Mouse (Mus musculus): Measurements from ENCODE around the gene Foxn3. TPM values are rescaled to one million over a fixed set of nuclear protein-coding genes. Genes with fewer than 3 reads are reported as not detected.

The Foxn3 gene
- polyA plus RNA-seq, 1 experiment from 2014 or later, result 87.3 TPM

DNA sequence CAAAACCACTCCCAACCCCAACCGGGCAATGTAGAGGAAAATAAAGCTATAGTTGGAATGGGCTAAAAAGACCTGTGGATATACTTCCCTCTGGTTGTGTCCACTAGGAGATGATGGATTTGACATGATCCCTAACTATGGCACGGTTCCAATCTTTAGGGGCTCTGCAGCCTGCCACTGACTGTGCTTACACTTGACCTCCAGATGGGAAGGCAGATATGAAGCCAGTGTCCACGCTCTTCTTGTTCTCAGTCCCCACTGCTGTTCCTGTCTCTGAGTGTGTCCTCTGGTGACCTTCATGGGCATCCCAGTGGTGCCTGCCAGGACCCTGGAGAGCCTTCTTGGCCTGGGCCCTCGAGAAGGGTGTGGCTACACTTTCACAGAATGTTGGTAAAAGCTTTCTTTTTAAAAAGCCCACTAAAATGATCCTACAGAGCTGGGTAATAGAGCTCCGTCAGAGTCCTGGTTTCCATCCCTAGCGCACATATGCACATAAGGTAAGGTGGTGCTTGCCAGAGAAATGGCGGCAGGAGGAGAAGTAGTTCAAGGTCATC is 346.2 kb downstream of the Foxn3 start:
- Histone ChIP-seq H3K4me1 (replicated peaks; ENCODE audit: control insufficient read depth, insufficient read depth, low read length) (peaks cover 42% of the 10 kb centered on the region), H3K27me3 (ENCODE audit: control insufficient read depth, insufficient read depth, low read length) (no peaks in the 10 kb centered on the region), H3K4me2 (ENCODE audit: low read depth, low read length, severe bottlenecking) (no peak overlapping the region; the same call in 1 of the 2 replicates), H3K9ac (ENCODE audit: low read length) (no peak overlapping the region), H3K27ac (ENCODE audit: low read depth, low read length) (no peak overlapping the region), H3K9me3 (ENCODE audit: control insufficient read depth, low read length) (no peaks in the 10 kb centered on the region), H3K36me3 (ENCODE audit: control insufficient read depth, insufficient read depth, low read length) (no peaks in the 10 kb centered on the region), H3K4me3 (ENCODE audit: low read depth, low read length) (no peak overlapping the region)
- DNase-seq (ENCODE audit: low spot score) (no peak), ATAC-seq (replicated peaks; ENCODE audit: low FRiP score) (no peak)
- WGBS, result 91% methylated on average over 7 of the region's 7 CpGs

DNA sequence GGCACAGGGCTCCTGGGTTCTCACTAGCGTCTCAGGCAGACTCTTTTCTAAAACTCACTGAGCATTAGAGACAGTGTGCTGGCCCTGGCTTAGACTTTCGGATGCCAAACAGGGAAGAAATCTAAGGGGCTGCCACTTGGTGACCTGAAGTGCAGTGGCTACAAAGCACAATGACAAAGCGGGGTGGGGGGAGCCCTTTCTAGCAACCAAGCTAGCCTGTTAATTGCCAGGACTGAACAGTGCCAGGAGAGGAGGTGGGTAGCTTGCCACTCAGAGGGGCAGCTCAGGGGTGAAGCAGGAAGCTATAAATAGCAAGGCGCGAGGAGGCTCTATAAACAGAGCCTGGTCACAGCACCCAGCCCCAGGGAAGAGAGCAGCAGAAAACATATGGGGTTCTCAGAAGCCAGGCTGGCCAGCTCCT is 347.0 kb downstream of the Foxn3 start:
- H3K9ac ChIP-seq (ENCODE audit: low read length), result peak overlapping the region; percentile 9; the same call in 1 of the 2 replicates
- peak overlapping the region; percentile 28; the same call in 1 of the 2 replicates for H3K27ac ChIP-seq (ENCODE audit: low read depth, low read length)
- H3K36me3 ChIP-seq (ENCODE audit: control insufficient read depth, insufficient read depth, low read length), result no peaks in the 10 kb centered on the region
- WGBS, result 50% methylated on average over 5 of the region's 5 CpGs
- DNase-seq (ENCODE audit: low spot score) (no peak), ATAC-seq (replicated peaks; ENCODE audit: low FRiP score) (no peak)
- H3K4me2 ChIP-seq (ENCODE audit: low read depth, low read length, severe bottlenecking), result no peak overlapping the region
- peaks cover 34% of the 10 kb centered on the region for H3K4me1 ChIP-seq (replicated peaks; ENCODE audit: control insufficient read depth, insufficient read depth, low read length)
- H3K4me3 ChIP-seq (ENCODE audit: low read depth, low read length), result no peak overlapping the region
- H3K27me3 ChIP-seq (ENCODE audit: control insufficient read depth, insufficient read depth, low read length), result no peaks in the 10 kb centered on the region
- no peaks in the 10 kb centered on the region for H3K9me3 ChIP-seq (ENCODE audit: control insufficient read depth, low read length)

DNA sequence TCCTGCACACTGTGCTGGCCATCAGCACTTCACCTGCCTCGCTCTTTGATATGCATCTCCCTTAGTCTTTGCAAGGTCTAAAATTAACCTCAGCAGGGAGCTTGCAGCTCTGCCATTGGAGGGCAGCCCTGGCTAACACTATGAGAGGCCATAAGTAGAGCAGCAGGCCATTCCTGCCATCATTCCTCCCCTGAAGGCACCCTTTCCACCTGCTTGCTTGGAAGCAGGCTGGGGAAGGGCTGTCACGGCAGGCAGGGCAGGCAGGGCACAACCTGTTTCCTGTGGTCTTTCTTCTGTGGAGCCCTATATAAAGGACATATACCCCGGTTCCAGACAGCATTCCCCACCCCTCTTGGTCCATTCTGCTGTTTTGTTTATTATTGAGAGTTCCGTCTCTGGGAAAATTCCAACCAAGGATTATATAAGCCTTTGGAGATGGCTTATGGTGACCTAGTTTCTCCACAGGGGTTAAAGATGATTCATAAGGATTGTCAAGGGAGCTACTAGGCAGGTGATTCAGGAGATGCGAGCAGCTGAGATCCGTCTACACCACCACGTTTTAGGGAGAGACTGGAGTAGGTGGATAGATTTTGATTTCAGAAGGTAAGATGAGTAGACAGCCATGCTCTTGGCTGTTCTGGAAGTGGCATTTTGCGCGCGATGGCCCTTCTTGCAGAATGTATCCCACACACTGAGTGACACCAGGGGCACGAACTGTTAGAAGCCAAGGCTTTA is 347.7 kb downstream of the Foxn3 start:
- peak overlapping the region; percentile 28; the same call in 1 of the 2 replicates for H3K27ac ChIP-seq (ENCODE audit: low read depth, low read length)
- 66% methylated on average over 11 of the region's 11 CpGs for WGBS
- H3K27me3 ChIP-seq (ENCODE audit: control insufficient read depth, insufficient read depth, low read length), result no peaks in the 10 kb centered on the region
- H3K4me3 ChIP-seq (ENCODE audit: low read depth, low read length), result no peak overlapping the region
- peaks cover 29% of the 10 kb centered on the region for H3K4me1 ChIP-seq (replicated peaks; ENCODE audit: control insufficient read depth, insufficient read depth, low read length)
- H3K4me2 ChIP-seq (ENCODE audit: low read depth, low read length, severe bottlenecking), result no peak overlapping the region
- ATAC-seq (replicated peaks; ENCODE audit: low FRiP score), result no peak
- H3K9ac ChIP-seq (ENCODE audit: low read length), result peak overlapping the region; percentile 9; the same call in 1 of the 2 replicates
- H3K36me3 ChIP-seq (ENCODE audit: control insufficient read depth, insufficient read depth, low read length), result no peaks in the 10 kb centered on the region
- no peaks in the 10 kb centered on the region for H3K9me3 ChIP-seq (ENCODE audit: control insufficient read depth, low read length)
- DNase-seq (ENCODE audit: low spot score), result no peak

DNA sequence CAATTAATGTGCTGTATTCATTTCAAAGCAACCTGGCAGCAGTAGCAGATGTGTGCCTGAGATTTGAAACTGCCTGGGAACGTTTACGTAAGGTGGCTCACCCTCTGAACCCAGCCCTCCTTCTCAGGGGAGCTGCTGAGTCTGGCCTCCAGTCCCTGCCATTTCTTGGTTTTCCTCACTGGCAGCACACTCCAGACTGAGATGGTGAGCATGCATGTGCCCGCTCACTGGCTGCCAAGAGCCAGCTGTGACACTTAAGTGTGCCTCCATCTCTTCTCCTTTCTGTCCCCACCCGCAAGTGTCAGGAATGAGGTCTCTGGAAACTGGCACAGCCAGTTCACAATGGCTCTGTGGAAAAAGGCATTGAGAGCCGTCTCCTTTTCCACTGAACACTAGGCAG is 349.3 kb downstream of the Foxn3 start:
- Histone ChIP-seq H3K9me3 (ENCODE audit: control insufficient read depth, low read length) (no peaks in the 10 kb centered on the region), H3K4me1 (replicated peaks; ENCODE audit: control insufficient read depth, insufficient read depth, low read length) (peaks cover 19% of the 10 kb centered on the region; the same call in 1 of the 2 replicates), H3K9ac (ENCODE audit: low read length) (no peak overlapping the region), H3K4me2 (ENCODE audit: low read depth, low read length, severe bottlenecking) (no peak overlapping the region), H3K27me3 (ENCODE audit: control insufficient read depth, insufficient read depth, low read length) (no peaks in the 10 kb centered on the region), H3K4me3 (ENCODE audit: low read depth, low read length) (no peak overlapping the region), H3K27ac (ENCODE audit: low read depth, low read length) (no peak overlapping the region), H3K36me3 (ENCODE audit: control insufficient read depth, insufficient read depth, low read length) (no peaks in the 10 kb centered on the region)
- WGBS, result 74% methylated on average over 5 of the region's 5 CpGs
- DNase-seq (ENCODE audit: low spot score) (no peak), ATAC-seq (replicated peaks; ENCODE audit: low FRiP score) (no peak)

DNA sequence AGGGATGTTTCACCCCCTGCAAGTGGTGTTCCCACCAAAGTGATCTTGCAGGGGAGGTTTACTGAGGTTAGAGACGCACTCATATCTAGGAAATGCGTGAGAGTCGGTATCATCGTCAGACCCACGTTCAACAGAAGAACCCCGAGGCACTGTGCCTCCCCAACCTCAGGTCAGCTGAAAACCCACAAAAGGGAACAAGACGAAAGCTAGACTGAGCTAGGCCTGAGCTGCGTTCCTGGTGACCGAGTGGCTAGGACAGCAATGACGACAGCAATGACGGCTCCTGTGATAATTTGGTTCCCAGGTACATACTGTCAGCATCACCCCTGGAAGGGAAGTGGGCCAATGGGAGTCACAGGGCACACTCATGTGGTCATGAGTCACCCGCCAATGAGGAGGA is 350.2 kb downstream of the Foxn3 start:
- H3K27me3 ChIP-seq (ENCODE audit: control insufficient read depth, insufficient read depth, low read length), result no peaks in the 10 kb centered on the region
- no peak overlapping the region for H3K4me3 ChIP-seq (ENCODE audit: low read depth, low read length)
- H3K27ac ChIP-seq (ENCODE audit: low read depth, low read length), result no peak overlapping the region
- no peaks in the 10 kb centered on the region for H3K9me3 ChIP-seq (ENCODE audit: control insufficient read depth, low read length)
- ATAC-seq (replicated peaks; ENCODE audit: low FRiP score) (no peak), DNase-seq (ENCODE audit: low spot score) (no peak)
- H3K36me3 ChIP-seq (ENCODE audit: control insufficient read depth, insufficient read depth, low read length), result no peaks in the 10 kb centered on the region
- no peak overlapping the region for H3K9ac ChIP-seq (ENCODE audit: low read length)
- peaks cover 16% of the 10 kb centered on the region; the same call in 1 of the 2 replicates for H3K4me1 ChIP-seq (replicated peaks; ENCODE audit: control insufficient read depth, insufficient read depth, low read length)
- WGBS, result 93% methylated on average over 12 of the region's 12 CpGs
- no peak overlapping the region for H3K4me2 ChIP-seq (ENCODE audit: low read depth, low read length, severe bottlenecking)

DNA sequence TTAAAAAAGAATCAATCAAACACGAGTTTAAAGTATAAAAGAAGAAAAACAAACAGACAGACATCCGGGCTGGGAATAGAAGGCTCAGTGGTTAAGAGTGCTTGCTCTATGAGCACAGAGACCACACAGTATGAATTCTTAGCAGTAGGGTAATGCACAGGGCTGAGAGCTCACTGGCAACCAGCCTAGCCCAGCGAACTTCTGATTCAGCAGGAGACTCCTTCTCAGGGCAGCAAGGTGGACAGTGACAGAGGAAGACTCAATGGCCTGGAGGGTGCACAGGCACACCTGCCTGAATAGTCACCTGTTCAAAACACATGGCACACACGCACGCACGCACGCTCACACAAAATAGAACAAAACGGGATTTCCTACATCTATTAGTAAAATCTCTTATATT is 353.6 kb downstream of the Foxn3 start:
- Histone ChIP-seq H3K9me3 (ENCODE audit: control insufficient read depth, low read length) (no peaks in the 10 kb centered on the region), H3K27ac (ENCODE audit: low read depth, low read length) (no peak overlapping the region), H3K9ac (ENCODE audit: low read length) (no peak overlapping the region), H3K4me2 (ENCODE audit: low read depth, low read length, severe bottlenecking) (no peak overlapping the region), H3K36me3 (ENCODE audit: control insufficient read depth, insufficient read depth, low read length) (no peaks in the 10 kb centered on the region), H3K4me3 (ENCODE audit: low read depth, low read length) (no peak overlapping the region), H3K4me1 (replicated peaks; ENCODE audit: control insufficient read depth, insufficient read depth, low read length) (no peaks in the 10 kb centered on the region), H3K27me3 (ENCODE audit: control insufficient read depth, insufficient read depth, low read length) (no peaks in the 10 kb centered on the region)
- WGBS, result 89% methylated on average over 8 of the region's 8 CpGs
- ATAC-seq (replicated peaks; ENCODE audit: low FRiP score) (no peak), DNase-seq (ENCODE audit: low spot score) (no peak)

DNA sequence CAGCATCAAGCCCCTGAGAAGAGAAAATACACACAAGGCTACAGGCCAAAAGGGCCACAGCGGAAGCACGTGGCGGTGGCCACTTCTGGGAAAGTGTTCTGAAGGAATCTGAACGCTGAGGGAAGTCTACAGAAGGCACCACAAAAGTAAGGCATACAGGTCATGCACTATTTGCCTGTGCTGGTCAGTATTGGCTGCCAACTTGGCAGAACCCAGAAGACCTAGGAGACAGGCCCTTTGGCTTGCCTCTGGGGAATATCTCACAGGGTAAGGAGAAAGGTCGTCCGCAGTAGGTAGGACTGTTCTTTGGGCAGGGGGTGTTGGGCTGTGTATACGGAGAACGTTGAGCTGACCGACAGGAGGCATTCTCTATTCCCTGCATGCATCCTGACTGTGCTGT is 355.1 kb downstream of the Foxn3 start:
- DNase-seq (ENCODE audit: low spot score) (no peak), ATAC-seq (replicated peaks; ENCODE audit: low FRiP score) (no peak)
- no peaks in the 10 kb centered on the region for H3K36me3 ChIP-seq (ENCODE audit: control insufficient read depth, insufficient read depth, low read length)
- H3K4me2 ChIP-seq (ENCODE audit: low read depth, low read length, severe bottlenecking), result no peak overlapping the region
- H3K9me3 ChIP-seq (ENCODE audit: control insufficient read depth, low read length), result no peaks in the 10 kb centered on the region
- no peak overlapping the region for H3K27ac ChIP-seq (ENCODE audit: low read depth, low read length)
- H3K4me3 ChIP-seq (ENCODE audit: low read depth, low read length), result no peak overlapping the region
- 90% methylated on average over 9 of the region's 9 CpGs for WGBS
- no peaks in the 10 kb centered on the region for H3K27me3 ChIP-seq (ENCODE audit: control insufficient read depth, insufficient read depth, low read length)
- no peak overlapping the region for H3K9ac ChIP-seq (ENCODE audit: low read length)
- H3K4me1 ChIP-seq (replicated peaks; ENCODE audit: control insufficient read depth, insufficient read depth, low read length), result no peaks in the 10 kb centered on the region

DNA sequence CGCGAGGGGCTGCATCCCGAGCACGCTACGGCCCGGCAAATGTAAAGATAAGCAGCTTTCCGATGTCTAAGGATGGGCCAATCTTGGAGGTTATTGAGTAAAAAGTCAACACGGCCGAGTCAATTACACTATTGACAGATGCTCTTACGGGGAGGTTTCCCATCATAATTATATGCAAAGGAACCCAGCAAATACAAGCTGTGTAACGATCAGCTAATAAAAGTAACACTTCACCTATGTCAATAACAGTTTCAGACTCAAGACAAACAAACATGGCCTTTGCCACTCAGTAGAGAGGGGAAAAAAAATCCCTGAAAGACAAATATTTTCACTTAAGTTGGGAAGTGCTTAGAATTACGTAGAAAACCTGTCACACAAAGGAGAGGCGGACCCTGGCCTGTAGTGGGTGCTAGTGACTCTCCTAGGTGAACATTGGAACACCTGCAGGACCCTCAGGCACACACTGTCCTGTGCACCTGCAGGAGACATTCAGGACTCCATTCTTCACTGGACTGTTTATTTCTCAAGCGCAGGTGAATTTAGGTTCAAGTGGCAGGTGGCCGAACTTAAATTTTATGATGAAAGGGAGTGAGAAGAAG is 356.3 kb downstream of the Foxn3 start:
- ATAC-seq (replicated peaks; ENCODE audit: low FRiP score), result no peak
- H3K36me3 ChIP-seq (ENCODE audit: control insufficient read depth, insufficient read depth, low read length), result no peaks in the 10 kb centered on the region

More for the DNA sequence above, 356.3 kb downstream of the Foxn3 start:
- Histone ChIP-seq H3K9ac (ENCODE audit: low read length) (no peak overlapping the region), H3K27me3 (ENCODE audit: control insufficient read depth, insufficient read depth, low read length) (no peaks in the 10 kb centered on the region), H3K9me3 (ENCODE audit: control insufficient read depth, low read length) (no peaks in the 10 kb centered on the region), H3K4me1 (replicated peaks; ENCODE audit: control insufficient read depth, insufficient read depth, low read length) (no peaks in the 10 kb centered on the region), H3K4me3 (ENCODE audit: low read depth, low read length) (no peak overlapping the region), H3K4me2 (ENCODE audit: low read depth, low read length, severe bottlenecking) (no peak overlapping the region), H3K27ac (ENCODE audit: low read depth, low read length) (no peak overlapping the region)
- WGBS, result 91% methylated on average over 15 of the region's 15 CpGs
- no peak for DNase-seq (ENCODE audit: low spot score)

Data from forebrain, embryonic 11.5 days (tissue).